Mouse (Mus musculus) 416B (cell line): ENCODE data around the gene Neurl3.
A peak's percentile ranks its signal among the peaks of the same experiment; 100 is the strongest.

Source experiments
- DNase-seq: peaks from one replicate; pipeline ENCODE4 v3.0.0; 2011; ENCODE audit warnings: low read depth

Gene Neurl3

GRCm38 (mm10) chr1:36274455-36274854 lies at the start of gene Neurl3:
TSS of gene Neurl3 (minus strand) at chr1:36274679.
- no peak for DNase-seq

GRCm38 (mm10) chr1:36323746-36324448 lies 49.4 kb upstream of the Neurl3 start:
- peak; percentile 86 for DNase-seq

DNA sequence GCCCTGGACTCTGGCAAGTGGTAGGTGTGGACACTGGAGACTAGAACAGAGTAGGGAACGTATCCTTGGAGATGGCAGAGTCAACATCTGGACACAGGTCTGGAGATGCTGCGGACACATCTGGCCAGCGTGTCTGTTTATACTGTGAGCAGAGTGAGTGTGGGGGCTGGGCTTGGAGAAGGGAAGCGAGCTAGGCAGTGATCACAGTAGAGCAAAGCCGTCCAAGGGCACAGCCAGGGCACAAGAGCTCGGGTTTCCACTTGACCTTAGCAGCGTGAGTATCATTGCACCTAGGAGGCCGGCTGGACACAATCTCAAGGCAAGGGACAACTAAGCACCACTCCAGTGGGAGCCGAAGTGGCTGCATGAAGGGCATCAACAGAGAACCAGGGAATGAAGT lies 48.6 kb upstream of the Neurl3 start:
- no peak for DNase-seq

DNA sequence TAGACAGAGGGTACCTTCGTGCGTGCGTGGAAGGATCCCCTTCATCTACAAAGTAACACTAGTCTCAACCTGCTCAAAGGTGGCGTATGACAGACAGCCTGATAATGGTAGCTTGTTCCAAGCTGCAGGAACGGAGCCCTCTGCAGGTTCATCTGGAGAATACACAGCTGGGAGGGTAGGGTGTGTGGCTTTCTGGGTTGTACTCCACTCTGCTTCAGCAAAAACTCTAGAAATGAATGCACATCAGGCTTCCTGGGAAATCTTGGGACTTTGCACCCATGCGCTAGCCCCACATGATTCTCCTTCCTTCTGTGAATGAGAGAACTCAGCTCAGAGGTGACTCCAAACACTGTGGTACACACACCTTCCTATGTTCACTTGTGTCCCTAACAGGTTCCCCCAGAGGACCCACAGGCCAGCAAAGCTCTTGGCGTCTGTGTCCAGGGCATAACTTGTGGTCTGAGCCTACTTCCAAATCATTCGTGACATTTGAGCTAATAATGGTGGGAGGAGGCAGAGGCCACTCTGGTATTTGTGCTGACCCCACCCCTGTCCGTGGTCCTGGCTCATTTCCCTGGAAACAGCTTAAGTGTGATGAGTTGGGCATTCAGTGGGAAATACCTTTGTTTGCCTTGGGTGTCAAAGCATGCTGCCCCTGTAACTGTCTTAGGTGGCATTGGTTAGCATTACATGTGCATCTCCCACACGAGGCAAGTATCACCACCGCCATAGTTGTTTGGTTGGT lies 47.5 kb upstream of the Neurl3 start:
- peak; percentile 48 for DNase-seq

- no peak for DNase-seq
Observed at GRCm38 (mm10) chr1:36321164-36321563, 46.7 kb upstream of the Neurl3 start.

GRCm38 (mm10) chr1:36315776-36316100 lies 41.3 kb upstream of the Neurl3 start:
- DNase-seq = no peak

DNA sequence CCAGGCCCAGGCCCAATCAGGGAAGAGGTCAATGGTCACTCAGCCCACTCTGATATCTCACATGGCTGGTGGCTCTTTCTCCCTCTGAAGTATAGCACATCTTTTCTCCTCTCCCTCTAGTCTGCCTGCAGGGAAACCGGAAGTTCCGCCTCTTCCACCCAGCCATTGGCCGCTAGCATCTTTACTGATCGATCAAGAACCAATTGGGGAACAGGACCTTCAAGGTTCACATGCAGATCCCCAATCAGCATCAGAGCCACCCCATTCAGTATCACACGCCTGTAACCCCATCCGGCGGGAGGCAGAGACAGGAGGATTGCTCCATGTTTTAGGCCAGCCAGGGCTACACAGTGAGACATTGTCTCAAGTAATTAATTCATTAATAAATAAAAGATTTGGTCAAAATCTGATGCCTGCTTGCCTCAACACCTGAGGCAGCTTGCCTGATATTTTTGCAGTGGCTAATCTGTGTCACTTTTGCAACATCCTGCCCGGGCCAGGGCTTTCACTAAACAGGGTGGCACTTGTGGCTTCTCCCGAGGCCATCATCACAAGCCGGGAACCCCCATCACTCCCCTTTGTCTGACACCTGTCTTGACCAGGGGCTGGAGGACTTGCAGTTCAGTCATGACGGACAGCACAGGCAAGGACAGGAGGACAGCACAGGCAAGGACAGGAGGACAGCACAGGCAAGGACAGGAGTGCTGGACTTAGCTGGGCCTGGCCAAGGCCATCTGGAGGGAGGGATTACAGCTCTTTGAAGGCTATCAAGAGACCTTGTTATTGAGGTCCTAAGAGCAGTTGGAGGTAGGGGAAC lies 40.7 kb upstream of the Neurl3 start:
- peak; percentile 72 for DNase-seq

GRCm38 (mm10) chr1:36309498-36309901 lies 35.0 kb upstream of the Neurl3 start:
- DNase-seq = peak; percentile 93

GRCm38 (mm10) chr1:36308966-36309475 lies 34.5 kb upstream of the Neurl3 start:
- peak; percentile 42 for DNase-seq

- no peak for DNase-seq
Observed at GRCm38 (mm10) chr1:36308451-36308901, 34.0 kb upstream of the Neurl3 start.

- DNase-seq = peak; percentile 97
Observed at GRCm38 (mm10) chr1:36307495-36308280, 33.2 kb upstream of the Neurl3 start, which contains the start of gene Arid5a. TSS of gene Arid5a (plus strand) at chr1:36307733.

- no peak for DNase-seq
Observed at GRCm38 (mm10) chr1:36307121-36307494, 32.6 kb upstream of the Neurl3 start.

GRCm38 (mm10) chr1:36306120-36306519 lies 31.6 kb upstream of the Neurl3 start:
- no peak for DNase-seq

DNA sequence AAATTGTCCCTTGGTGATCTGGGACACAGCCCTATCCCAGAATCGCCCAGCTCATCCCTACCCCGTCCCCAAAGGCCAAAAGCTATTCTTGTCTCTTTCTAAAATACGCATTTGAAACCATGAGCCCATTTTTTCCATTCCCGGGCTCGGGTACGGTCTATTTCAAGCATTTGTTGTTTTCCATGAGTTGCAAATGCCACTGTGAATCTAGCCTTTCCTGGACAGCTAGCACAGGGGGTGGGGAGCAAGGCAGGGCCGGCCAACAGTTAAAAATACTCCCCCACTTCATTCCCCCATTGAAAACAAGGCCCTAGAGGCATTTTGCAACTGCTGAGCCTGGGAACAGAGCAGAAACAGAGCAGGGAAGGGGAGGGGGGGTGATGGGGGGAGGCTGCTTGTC lies 30.3 kb upstream of the Neurl3 start:
- DNase-seq = no peak

- no peak for DNase-seq
Observed at GRCm38 (mm10) chr1:36303381-36304320, 29.2 kb upstream of the Neurl3 start.

DNA sequence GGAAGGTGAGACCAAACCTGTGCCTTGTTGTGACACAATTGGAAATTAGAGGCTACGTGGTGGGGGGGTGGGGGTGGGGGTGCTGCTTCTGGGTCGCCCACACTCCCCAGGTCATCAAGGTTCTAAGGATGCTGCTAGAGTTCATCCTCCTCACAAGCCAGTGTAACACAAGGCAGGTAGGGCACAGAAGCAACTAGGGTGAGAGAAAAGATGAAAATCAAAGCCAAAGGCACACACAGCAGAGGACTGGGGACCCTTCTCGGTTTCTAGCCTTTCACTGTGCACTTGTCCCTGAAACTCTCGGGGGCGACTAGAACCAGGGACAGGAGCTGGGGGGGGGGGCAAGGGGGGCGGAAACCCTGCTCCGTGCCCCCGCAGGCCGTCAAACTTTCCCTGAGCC lies 28.5 kb upstream of the Neurl3 start:
- no peak for DNase-seq

DNA sequence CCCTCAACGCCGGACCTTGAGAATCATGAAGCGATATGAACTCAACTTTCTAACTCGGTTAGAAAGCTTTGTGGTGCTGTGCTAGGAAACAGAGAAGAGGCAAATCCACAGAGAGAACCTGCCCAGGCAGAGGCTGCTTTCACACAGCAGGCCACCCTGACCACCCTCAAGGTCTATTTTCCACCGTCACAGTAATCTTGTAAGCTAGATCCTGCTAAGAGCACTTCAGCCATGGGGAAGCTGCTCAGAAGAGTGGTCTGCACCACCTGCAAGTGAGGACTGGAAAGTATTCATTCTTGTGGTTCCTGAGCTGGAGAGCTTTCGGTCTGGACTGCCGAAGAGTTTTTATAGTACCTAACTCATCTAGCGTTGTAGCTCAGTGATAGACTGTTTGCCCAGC lies 27.8 kb upstream of the Neurl3 start:
- DNase-seq = no peak

DNA sequence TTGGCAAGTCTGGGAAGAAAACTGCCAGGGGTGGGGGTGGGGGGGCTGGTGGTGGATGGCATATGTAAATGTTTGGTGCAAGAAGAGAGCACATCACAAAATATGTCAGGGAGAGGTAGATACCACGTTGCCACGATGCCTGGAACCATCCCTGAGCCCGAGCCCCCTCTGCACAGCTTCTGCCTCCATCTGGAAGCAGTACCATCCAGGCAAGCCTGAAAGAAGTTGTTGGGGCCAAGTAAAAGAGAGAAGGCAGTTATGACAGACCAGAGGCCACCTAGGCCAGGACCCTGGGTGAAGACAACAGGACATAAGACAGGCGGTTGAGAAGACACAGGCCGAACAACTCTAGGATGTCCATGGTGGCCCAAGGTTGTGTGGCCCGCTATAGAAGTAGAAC lies 26.0 kb upstream of the Neurl3 start:
- DNase-seq = no peak

- no peak for DNase-seq
Observed at GRCm38 (mm10) chr1:36299676-36300075, 25.2 kb upstream of the Neurl3 start.

GRCm38 (mm10) chr1:36299126-36299525 lies 24.6 kb upstream of the Neurl3 start:
- DNase-seq = no peak

GRCm38 (mm10) chr1:36298107-36298506 lies 23.6 kb upstream of the Neurl3 start:
- DNase-seq = no peak
